Mouse (Mus musculus) olfactory bulb, adult 2 months (tissue): ENCODE data around the gene Smad9.

ENCODE experiments used
- CTCF ChIP-seq: fragments of 200-500 bp; IDR thresholded peaks from 2 replicates; pipeline ENCODE4 v1.5.1; 2012; ENCODE audit warnings: low read depth, mild to moderate bottlenecking, low read length, moderate library complexity; ENCODE audit not compliant: insufficient read depth
- POLR2A ChIP-seq: fragments of 200-500 bp; IDR thresholded peaks from 2 replicates; pipeline ENCODE4 v1.6.1; 2012; ENCODE audit warnings: mild to moderate bottlenecking, low read depth, low read length, moderate library complexity; ENCODE audit not compliant: insufficient read depth

DNA sequence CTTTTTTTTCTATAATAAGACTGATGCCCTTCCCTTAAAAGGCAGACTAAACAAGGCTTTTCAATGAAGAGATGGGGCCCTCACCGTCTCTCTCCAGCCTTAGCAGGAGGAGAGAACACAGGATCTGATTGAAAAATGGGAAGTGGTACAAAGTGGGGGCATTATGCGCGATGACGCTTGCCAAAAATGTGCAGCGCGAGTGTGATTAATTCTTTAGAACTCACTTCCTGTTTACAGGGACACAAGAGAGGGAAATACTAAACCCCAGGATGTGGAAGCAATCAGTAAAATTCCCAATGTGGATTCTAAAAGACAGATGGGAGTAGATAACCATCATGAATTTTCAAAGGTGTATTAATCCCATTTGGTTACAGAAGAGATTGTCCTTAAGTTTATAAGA lies 59.2 kb downstream of the Smad9 start:
- TF ChIP-seq CTCF (no peak), POLR2A (no peak)
